Mouse (Mus musculus) kidney, postnatal 14 days (tissue): ENCODE measurements at regions not wholly inside any gene's neighbourhood (a gene's known extent, or its start where the extent isn't known, plus 50 kb on each side); places are given as distances from the start of the nearest gene placed in this dataset.
A peak's percentile ranks its signal among the peaks of the same experiment; 100 is the strongest.

Experiments used
- DNase-seq: peaks from one replicate; pipeline ENCODE4 v3.0.0; 2022; ENCODE audit warnings: mixed read lengths

DNA sequence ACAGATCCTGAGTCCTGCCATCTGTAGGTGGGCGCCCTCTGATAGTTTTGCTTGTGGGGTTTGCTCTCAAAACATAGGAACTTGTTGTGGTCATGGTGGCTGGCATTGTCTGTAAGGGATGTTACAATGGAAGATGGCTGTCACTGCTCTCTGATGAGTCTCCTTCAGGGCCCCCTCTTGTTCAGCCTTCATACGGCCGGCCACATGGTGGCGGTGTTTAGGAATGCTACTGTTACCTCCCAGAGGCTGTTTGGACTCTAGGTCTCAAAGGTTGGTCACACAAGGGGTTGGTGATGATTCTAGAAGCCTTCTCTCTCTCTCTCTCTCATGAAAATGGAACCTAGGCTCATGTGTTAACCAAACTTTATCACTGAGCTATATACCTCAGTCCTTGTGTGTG is 137.0 kb downstream of the Nufip1 start:
- no peak for DNase-seq

DNA sequence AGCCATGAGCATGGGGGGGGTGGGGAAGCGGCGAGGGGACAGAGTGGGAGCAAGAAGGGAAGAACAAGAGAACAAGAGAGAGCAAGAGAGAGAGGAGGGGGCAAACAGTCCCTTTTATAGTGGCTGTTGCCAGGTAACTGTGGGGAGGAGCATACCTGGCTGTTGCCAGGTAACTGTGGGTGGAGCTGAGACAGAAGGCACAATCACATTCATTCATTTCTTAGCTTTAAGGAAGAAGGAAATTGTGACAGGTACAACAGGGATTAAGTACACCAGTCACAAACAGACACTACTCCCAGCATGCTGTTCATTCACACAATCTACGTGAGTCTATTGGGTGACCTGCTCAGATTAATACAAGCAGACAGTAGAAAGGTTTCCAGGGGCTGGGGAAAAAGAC is 143.2 kb downstream of the Nufip1 start:
- no peak for DNase-seq

DNA sequence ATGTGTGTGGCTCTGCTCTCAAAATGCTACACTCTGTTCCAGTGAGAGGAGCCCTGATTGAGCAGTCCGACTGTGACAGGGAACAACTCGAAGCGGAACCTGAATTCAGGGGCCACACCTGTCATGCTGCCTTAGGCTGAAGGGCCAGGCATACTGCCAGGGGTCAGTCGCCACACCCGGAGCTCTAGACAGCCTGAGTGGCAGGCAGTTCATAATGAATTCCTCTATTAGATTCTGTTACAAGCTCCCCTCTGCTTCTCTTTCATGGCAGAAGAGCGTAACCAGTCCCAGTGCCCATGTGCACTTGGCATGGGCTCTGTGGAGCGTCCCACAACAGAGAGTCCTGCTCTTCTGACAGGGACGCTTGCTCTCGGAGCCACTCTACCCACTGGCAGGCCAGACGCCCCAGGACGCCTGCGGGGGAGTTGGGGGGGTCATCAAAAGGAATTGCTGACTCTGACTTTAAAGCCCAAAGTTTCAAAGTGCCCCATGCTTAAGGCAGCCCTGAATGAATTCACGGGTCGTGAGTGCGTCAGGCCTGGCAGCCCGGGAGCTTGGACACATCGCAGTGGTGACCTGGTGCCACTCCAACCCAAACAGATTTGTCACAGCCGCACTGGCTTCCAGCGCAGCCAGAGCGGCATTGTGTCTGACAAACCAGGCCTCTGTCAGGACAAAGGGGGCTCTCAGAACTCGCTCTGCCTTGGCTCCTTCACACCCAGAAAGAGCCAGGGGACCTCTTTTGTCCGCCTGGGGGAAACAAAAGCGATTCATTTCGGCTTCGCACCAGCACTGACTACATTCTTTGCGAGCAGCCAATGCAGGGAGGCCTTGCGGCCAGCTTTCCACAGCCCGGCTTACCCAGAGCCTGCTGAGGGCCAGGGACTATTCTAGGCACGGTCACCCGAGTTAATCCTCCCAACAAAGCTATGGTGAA is 144.1 kb downstream of the Nufip1 start:
- DNase-seq: no peak

DNA sequence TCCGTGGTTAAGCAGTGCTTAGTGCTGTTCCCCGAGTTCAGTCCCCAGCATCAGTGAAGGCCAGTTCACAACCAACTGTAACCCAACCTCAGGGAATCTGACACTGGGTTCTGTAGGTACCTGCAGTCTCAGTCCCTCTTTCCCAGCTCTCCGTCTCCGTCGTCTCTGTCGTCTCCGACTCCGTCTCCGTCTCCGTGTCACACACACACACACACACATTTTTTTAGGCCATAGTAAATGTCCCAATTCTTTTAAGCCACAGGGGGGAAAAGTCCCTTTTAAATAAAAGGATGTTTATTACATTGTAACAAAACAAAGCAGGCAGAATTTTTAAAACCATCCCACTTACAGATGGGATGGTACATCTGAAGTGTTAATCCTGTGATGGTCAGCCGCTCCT is 145.3 kb downstream of the Nufip1 start:
- DNase-seq: no peak

DNA sequence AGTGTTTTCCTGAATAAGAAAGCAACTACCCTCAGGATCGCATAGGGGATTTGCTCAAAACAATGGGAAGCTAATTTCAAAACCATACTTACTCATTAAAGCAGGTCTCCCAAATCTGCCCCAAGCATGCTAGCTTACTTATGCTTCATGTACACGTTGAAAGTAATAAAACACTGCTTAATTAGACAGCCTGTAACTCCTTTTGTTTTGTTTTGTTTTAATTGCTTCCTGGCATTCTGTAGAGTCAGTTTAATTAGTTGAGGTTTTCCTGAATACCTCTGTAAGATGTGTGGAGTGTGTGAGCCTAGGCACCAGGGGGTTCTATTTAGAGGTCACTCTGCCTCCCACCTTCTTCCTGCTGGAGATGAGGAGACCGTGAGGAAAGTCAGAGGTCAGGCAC is 147.9 kb downstream of the Nufip1 start:
- no peak for DNase-seq

DNA sequence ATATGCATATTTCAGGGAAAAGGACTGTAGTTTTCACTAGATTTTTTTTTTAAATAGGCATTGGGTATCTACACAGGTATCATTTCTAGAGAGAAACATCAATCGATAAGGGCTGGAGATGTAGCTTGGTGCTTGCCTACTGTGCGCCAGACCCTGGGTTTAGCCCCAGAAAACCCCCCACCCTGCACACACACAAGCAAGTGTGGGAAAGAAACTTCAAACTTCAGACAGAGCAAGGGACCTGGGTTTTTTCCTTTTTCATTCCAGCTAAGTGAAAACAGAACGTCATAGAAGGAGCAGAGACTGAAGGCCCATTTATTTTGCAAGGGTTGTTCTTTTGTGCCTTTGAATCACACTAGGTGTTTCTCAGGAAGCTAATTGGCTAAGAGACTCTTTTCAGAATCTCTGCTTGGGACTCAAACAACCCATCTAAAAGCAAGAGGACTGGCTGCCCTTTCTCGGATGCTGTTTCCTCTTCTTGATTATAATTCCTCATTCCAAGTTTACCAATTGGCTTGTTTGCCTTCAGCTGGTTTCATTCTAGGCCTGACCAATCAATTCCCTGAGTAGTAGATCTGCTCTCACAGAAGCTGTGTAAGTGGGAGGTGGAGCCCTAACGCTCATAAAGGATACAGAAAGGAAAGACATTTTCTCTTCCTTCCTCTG is 150.1 kb downstream of the Nufip1 start:
- DNase-seq: no peak

DNA sequence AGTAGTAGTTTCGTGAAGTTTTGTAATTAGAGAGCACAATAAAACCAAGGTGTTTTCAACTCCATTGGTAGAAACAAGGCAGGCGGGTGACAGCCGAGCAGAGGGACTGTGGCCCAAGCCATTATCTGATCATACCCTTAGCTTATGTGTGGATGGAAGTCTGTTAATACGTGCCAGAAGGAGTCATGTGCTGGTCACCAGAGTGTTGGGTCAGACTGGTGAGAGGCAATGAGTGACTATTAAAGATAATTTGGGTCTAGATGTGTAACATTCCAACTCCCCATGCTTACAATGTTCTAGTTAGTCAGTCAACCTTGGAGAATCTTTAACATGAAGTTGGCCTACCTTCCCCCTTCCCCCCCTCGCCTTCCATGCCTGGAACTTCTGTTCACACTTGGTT is 151.1 kb upstream of the Tsc22d1 start:
- DNase-seq: no peak

DNA sequence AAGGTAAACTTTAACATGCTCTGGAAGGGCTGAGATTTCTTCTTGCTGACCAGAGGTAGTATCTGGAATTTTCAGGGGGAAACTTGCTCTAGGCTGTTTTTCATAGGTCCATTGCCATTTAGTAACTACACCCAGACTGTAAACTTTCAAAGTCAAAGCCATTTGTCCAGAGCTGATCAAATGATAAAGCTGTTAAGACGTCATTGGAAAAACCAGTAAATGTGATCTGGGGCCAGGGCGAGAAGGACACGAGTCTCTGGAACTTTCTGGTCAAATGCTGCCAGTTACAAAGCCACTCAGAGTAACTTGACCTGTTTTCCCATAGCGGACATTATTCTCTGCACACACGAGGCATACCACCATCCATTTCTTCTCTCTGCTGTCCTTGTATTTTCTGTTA is 148.9 kb upstream of the Tsc22d1 start:
- peak; percentile 13 for DNase-seq

DNA sequence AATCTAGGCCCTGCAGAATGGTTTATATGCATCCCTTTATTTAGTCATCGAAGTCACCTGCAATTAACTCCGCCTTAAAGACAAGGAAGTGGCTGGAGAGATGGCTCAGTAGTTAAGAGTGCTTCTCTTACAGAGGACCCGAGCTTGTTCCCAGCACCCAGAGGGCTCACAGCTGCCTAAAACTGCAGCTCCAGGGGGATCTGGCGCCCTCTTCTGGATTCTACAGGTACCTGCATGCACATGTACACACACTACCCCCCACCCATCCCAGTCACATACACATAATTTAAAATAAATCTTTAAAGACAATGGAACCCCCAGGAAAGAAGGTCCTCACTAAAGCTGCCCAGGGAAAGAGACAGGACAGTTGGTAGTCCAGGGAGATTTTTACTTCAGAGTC is 148.5 kb upstream of the Tsc22d1 start:
- no peak for DNase-seq

DNA sequence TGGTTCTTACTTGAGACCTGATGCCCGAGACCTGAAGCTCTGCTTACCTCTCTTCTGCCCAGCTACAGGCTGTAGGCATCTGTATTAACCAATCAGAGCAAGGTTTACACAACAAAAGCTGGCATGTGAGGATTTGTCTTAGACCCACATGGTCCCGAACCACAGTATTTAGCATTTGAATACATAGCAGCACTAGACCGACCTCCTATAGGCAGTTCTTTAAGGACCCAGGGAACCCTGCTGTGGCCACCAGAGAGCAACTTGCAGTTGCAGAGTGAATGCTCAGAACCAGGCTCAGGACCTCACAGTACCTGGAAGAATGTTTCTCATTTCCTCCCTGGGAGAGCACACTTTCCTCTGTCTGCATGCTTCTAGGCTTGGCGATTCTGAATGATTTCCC is 147.7 kb upstream of the Tsc22d1 start:
- DNase-seq: no peak

DNA sequence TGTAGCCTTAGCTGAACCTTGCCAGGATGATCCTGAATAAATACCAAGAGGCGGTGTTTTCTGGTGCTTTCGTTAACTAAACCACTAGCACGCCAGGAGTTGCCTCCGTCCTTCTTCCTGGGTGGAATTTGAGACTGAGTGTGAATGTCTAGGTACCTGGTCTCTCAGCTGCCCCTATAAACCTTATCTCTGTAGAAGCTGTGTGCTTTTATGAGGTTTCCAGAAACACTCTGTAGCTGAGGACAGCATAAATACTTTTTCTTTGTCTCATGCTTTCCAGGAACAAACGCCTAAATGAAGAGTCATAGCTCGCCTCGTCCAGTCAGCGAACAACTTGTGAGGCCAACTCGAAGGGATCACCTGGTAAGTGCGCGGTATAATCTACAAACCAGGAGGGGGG is 143.6 kb upstream of the Tsc22d1 start:
- DNase-seq: no peak

DNA sequence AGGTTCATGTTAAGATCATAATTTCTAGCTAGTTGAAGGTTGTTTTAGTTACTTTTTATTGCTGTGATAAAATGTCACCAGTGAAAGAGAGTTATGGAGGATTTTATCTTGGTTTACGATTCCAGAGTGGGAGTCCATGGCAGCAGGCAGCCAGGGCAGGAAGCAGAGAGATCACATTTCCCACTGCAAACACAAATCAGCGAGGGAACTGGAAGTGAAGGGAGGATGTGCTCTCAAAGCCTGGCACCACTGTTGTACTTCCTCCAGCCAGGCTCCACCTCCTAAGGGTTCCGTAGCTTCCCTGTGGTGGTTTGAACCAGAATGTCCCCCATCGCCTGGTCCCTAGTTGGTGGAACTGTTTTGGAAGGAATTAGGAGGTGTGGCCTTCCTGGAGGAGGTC is 141.9 kb upstream of the Tsc22d1 start:
- no peak for DNase-seq

DNA sequence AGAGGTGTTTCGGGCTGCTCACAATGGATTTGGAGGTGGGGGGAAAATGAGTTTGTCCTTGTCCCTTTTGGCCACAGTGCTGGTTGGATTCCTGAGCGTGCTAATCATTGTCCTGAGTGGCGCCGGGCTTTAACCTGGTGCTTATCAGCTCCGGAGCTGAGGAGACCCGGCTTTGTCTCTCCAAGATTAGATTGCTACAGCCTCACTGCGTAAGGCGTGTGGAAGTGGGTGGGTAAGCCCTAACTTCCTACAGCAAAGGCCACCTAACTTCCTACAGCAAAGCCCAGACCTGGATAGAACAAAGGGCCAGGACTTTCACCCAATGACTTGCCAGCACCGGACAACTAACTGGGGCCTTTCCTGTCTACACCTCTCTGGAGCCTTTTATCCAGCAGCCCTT is 138.1 kb upstream of the Tsc22d1 start:
- DNase-seq: no peak

DNA sequence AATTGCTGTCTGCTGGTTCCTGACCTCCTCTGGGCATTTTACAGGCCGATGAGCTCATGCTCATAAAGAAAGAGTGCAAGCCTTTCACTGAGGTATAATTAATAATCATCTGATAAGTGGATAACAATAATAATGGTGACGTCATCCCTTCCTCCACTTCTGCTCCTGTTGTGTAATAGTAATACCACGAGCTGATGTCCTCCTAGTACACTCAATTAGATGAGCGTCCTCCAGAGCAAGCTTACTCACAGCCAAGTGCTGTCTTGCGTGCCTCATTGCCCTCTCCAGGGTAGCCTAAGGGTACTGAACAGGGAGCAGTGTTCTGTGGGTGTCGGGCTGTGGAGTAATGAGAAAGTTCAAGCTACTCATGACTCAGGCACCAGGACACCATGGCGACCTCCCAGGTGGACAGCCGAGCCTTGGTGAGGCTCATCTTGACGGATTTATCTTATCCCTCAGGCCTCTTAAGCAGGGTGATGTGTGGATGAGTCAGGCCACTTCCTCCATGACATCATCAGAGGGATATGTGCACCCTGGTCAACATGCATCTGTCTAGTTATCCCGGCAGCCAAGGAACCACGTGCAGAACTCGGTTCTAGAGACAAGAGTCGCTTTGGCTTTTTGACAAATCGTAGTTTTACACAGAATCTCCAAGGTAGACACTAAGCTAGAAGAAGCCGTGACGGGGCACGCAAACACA is 135.9 kb upstream of the Tsc22d1 start:
- DNase-seq: no peak

DNA sequence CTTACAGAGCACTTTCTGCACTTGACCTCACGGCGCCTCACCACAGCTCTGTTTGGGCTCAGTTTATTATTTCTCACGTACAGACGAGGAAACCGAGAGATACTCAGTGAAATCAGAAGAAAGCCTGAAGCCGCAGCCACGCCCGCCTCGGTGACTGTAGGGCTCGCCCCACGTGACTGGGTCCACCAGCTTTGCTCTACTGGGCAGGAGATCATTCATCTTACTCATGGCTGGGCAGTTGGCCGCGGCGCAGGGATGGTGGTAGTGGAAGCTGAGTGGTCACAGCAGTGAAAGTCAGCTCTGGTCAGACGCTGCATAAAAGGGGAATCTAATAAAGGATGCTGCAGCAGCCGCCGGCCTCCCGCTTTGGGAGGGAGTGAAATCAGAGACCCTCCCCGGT is 135.2 kb upstream of the Tsc22d1 start:
- no peak for DNase-seq

DNA sequence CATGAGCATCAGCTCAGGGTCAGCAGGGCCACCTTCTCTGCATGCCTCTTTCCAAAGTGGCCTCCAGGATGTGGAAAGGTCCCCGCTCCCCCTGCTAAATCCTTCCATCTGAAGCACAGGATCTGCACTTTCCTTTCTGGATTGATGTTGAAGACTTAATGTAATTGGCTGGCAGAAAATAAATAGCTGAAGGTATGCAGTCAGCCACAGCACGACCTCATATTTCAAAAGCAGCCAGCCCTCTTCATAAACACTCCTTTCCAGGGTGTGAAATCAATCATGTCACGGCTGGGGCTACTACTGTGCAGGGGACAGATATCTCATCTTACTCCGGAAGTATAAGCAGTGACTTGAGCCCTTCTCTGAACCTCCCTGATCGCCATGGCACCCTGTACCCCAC is 132.9 kb upstream of the Tsc22d1 start:
- no peak for DNase-seq

DNA sequence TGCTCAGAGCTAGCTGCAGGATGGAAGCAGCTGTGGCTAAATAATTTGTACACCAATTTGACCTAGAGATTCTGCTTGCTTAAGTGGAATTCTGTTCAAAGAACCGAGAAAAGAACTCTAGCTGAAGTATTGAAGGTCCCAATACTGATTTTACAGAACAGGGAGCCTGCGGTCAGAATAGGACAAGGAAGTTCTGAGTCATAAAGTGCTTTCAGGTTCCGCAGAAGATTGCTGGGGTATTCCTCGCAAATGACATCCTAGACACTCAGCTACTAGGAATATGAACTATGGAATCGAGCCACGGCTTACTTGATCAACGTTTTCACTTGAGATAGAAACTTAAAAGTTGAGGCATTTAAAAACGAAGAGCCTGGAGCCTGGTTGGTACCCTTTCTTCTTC is 127.0 kb upstream of the Tsc22d1 start:
- DNase-seq: no peak

DNA sequence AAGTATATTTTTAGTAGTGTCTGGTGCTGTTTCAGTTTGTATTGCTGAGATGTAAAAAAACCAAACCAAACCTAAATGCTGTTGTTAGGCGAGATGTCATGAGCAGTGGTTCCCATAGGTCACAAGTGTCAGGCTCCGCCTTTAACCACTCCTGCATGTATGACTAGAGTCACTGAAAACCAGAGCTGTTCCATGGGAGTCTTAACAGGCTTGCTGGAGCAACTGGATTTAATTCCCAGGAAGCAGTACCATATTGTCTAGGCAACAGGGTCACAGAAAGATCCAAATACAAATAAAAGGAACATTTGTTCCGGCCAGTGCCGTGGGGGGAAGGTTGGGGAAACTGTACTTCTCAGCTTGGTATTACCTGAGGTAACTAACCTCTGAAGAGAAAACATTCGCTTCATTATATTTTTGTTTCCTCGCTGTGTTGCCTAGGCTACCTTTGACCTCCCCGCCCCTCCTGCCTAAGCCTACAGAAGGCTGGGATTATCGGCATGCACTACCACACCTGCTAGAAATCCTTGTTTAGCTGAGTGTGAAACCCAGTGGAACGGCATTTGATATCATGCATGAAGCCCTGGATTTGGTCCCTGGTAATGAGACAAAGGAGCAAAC is 124.3 kb upstream of the Tsc22d1 start:
- DNase-seq: peak; percentile 8

DNA sequence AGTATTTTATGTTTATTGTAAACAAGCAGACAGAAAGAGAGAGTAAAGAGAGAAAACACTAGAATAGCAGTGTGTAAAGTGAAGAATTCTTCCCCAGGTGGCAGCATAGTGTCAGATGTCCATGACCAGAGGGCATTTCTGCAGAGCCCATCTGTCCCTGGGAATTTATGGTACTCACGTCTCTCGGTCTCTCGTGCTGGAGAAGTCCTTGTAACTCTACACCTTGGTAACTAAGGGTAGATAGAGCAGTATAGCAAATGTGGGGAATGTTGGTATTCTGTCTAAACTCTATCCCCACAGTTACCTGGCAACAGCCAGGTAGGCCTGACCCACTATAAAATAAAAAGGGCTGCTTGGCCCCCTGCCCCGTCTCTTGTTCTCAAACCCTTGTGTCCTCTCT is 122.5 kb upstream of the Tsc22d1 start:
- no peak for DNase-seq

DNA sequence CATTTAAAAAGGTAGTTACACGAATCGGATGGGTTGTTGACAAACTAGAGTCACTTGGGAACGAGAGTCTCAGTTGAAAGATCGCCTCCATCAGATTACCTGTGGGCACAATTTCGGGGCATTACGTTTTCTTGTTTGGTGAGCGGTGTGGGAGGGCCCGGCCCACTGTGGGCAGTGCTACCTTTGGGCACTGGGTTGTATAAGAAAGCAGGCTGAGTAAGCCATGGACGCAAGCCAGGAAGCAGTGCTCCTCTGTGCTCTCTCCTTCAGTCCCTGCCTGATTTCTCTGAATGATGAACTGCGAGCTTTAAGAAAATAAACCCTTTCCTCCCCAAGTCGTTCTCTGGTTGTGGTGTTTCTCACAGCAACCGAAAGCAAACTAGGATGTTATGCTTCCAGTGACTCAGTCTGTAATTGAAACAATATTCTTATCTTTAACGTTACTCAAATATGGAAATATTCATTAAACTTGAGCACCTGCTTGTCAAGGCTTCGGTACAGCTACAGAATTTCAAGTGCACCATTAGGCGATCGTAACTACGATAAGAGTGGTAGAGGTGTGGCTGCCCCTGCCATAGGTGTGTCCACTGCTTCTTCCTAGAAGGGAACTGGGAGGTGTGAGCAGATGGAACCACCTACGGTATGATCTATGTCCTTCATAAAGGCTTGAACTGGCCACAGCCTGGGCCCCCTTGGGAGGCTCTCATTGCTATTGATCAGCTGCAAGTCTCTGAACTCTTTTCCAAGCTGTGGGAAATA is 119.2 kb upstream of the Tsc22d1 start:
- DNase-seq: no peak

DNA sequence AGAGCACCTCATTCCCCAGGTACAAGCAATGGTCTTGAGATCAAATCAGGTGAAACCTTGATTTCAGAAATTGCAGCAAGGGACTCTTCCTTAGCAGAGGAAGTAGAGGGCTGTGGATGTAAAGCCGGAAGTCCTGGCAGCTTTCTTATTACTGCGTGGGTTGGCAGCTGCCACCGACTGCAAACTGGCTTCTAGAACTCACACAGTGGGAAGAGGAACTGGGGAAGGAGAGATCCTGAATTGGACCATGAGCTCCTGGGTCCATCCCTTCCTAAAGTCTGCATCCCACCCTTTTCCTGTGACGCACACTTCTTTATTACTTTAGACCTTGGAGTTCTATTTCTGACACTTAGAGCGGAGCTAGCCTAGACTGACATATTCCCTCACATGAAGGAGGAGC is 116.9 kb upstream of the Tsc22d1 start:
- DNase-seq: no peak

DNA sequence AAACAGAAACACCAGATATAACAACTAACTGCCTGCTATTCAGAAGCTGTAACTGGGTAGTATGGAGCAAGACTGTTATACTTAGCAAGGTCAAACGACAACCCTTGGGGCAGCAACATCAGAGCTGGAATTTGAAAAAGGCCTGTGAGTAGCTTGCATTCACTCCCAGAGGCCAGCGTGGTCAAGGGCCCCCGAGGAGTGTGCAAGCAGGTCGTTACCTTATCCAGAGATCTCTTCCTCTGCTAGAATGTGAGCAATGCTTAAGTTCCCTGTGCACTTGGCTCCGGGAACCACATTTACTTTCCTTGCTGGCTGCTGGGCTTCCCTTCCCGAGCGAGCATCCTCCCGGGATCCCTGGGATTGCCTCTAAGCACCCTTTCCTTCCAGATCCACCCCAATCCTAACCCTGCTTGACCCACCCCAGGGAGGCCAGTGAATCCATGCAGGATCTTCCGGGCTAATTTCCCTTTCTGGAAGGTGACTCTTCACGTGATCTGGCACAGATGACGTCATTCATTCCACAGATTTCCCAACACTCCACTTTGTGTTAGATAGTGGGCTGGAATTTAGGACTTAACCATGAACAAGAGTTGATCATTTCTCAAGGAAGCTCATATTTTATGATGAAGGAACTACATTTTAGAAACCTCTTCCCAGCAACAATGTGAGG is 112.3 kb upstream of the Tsc22d1 start:
- DNase-seq: no peak
